Mouse (Mus musculus) mature B cell (primary cell): ENCODE results near the gene Pdzk1.

ENCODE experiments used
- in situ Hi-C: fragments of 300-500 bp; cut with MboI; formaldehyde crosslinking; loops from 2 replicates; pipeline ENCODE4 v1.14.3; 2019

The Pdzk1 gene

GRCm38 (mm10) chr3:96828984-96829383 lies at the start of gene Pdzk1, which contains the start of gene Cd160:
Gene Pdzk1 (plus strand): TSS chr3:96829284.
Gene Cd160 (minus strand): TSS chr3:96829351.
- in situ Hi-C loops: no loop called here

GRCm38 (mm10) chr3:96782236-96782635 lies 46.8 kb upstream of the Pdzk1 start:
- in situ Hi-C loops: no loop called here

- in situ Hi-C loops: no loop called here
These were observed 41.3 kb upstream of the Pdzk1 start for GRCm38 (mm10) chr3:96787784-96788183.

- in situ Hi-C loops: no loop called here
These were observed 40.6 kb upstream of the Pdzk1 start for GRCm38 (mm10) chr3:96788506-96788905.

GRCm38 (mm10) chr3:96800254-96800653 lies 28.8 kb upstream of the Pdzk1 start:
- in situ Hi-C loops: no loop called here

- in situ Hi-C loops: no loop called here
These were observed 26.9 kb upstream of the Pdzk1 start for GRCm38 (mm10) chr3:96802214-96802613.

- in situ Hi-C loops: no loop called here
These were observed 20.9 kb upstream of the Pdzk1 start for GRCm38 (mm10) chr3:96808136-96808535.

DNA sequence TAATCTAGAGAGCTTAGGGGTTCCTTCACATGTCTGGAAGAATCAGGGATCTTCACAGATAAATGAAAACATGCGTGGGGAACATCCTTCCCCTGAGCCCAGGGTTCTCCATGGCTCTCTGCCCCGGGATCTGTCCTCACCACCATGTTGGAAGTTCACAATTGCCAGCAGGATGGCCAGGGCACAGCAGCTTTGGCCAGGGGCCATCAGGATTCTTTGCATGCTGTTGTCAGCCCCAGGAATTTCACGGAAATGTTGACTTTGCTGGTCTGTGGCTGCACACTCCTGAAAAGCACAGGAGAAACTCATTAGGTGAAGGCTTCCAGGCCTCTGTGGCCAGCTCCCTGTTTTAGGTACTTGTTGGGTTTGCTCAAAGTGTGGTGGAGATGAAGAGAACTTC lies 20.4 kb upstream of the Pdzk1 start:
- in situ Hi-C loops: no loop called here

- in situ Hi-C loops: no loop called here
These were observed 17.9 kb upstream of the Pdzk1 start for GRCm38 (mm10) chr3:96811232-96811631.

DNA sequence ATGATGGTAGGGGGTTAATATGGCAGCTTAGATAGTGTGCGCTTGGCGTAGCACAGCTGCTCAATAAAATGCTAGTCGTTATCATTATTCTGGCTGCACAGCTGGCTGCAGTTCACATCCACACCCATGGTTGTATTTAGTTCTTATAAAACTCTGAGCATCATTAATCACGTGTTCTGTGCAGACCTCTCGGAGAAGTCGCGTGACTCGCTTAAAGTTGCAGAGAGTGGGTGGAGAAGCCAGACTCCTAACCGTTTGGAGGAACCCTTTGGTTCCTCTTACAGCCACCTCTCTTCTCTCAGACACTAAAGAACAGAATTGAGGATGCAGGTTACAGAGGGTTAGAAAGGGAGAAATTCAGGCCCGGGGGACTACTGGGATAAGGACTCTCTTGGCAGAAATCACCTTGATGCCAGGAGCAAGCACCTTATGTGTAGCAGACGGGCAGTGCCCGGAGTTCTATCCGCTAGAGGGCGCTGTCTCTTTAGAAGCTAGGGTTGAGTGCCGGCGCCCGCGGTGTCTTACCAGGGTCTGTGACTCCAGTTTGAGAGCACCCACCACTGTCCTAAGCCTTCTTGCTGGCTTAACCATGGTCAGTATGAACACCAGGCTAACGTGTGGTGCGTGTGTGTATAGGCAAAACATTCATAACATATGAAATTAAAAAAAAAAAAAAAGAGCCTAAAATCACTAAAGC lies 16.5 kb upstream of the Pdzk1 start:
- in situ Hi-C loops: no loop called here

DNA sequence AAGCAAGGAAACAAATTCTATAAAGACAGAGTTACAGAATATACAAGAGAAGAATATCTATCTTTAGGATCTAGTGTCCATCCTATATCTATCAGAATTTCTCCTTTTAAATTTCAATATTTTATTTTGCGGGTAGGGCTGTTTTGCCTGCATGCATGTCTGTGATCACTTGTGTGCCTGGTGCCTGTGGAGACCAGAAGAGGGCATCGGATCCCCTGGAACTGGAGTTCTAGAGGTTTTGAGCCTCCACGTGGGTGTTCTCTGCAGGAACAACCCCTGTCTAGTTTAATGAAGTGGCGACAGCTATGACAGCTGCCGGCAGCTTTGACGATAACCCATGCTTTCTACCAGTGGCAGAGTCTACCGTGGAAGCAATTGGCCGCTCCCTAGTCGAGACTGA lies 16.0 kb upstream of the Pdzk1 start:
- in situ Hi-C loops: no loop called here

GRCm38 (mm10) chr3:96813591-96814244 lies 15.4 kb upstream of the Pdzk1 start:
- in situ Hi-C loops: no loop called here

DNA sequence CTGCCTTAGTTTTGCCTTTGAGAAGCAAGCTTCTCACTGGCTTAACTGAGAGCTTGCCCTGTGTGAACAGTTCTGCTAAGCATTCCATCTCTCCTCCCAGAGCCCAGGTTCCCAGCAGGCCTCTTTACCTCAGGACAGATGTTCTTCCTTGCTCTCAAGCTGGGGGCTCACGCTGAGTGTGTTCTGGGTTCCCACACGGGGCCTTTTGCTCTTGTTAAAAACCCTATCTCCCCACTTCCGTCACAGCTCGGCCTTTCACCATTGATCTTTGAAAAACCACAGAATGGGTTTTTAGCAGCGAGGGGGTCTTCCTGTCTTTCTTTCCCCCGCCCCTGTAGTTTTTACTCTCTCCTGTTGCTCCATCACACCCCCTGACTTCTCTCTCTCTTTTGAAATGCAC lies 14.7 kb upstream of the Pdzk1 start:
- in situ Hi-C loops: no loop called here

GRCm38 (mm10) chr3:96820116-96820915 lies 8.8 kb upstream of the Pdzk1 start:
- in situ Hi-C loops: no loop called here

- in situ Hi-C loops: no loop called here
These were observed 7.5 kb upstream of the Pdzk1 start for GRCm38 (mm10) chr3:96821581-96821980.

GRCm38 (mm10) chr3:96823701-96824100 lies 5.4 kb upstream of the Pdzk1 start:
- in situ Hi-C loops: no loop called here

- in situ Hi-C loops: no loop called here
These were observed 4.5 kb upstream of the Pdzk1 start for GRCm38 (mm10) chr3:96824614-96825013.

GRCm38 (mm10) chr3:96825261-96825660 lies 3.8 kb upstream of the Pdzk1 start:
- in situ Hi-C loops: no loop called here

GRCm38 (mm10) chr3:96828308-96828864 lies 698 bp upstream of the Pdzk1 start:
- in situ Hi-C loops: no loop called here

DNA sequence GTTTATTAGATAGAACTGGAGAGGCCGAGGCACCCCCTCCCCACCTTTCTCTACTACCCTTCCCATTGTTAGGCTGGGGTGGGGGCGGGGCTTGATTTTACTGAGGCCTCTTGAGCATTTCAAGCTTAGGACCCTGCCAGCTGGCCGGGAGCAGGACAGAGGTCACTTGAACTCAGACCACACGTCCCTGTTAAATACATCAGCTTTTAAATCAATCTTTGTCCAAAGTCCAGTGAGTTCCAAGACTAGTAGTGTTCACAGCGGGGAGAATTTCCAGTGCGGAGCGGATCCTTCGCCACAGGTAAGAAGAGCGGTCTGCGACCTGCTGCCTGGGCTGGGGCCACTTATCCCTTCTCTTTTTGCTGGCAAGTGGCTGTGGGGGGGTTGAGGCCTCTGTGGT lies 772 bp downstream of the Pdzk1 start:
- in situ Hi-C loops: no loop called here

DNA sequence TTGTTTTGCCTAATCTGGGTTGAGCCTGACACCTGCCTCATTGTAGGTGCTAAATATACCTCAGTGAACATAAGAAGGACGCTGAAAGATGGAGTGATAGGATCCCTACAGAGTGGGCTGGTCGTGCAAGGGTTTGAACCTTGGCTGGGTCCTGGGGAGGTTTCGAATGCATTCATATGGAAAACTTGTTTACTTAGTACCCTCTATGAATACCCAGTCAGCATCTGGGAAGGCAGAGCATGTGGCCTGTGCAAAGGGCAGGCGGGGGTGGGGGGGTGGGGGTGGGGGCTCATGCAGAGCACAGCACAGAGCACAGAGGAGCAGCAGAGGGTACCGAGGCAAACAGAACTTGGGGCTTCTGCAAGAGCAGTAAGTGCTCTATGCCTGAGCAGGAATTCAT lies 3.8 kb downstream of the Pdzk1 start:
- in situ Hi-C loops: no loop called here

DNA sequence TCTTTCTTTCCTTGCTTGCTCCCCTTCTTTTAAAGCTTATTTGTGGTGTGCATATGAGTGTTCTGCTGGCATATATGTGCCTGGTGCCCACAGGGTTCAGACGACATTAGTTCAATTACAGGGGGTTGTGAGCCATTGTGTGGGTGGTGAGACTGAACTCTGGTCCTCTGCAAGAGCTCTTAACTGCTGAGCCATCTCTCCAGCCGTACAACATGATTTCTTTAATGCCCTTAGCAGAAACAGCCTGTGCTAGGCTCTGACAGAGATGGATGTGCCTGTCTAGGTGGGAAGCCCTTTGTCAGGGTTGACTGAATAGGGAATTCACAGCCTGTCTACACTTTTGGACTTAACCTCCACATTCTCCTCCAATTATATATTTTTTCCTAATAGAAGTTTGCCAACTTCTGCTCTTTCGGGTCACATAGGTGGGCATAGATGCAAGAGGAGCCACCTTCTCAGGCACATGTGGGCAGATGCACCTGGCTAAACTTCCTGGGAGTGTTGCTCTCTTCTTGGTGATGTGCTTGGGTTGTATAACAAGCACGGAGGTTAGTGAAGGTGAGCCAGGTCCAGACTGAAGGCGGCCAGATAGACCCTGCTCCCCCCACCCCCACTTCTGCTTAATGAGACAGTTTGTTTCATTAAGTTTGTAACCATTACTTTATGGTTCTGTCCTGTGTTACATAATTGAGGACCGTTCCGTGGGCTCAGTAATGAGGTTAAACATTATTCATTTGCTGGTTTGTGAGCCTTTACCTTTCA lies 5.7 kb downstream of the Pdzk1 start:
- in situ Hi-C loops: no loop called here
